Mouse (Mus musculus): ENCODE measurements around the gene Rph3a.

- no peak for TF ChIP-seq CTCF (IDR thresholded peaks at IDR 0.05; ENCODE audit: control insufficient read depth, insufficient read depth, insufficient replicate concordance, low read depth, low read length)
- TF ChIP-seq POLR2A (IDR thresholded peaks at IDR 0.05; ENCODE audit: control insufficient read depth, low read depth, low read length), result no peak
Measured at GRCm38 (mm10) chr5:121017699-121018098, 7.8 kb upstream of the Rph3a start.

Measured in testis, adult 2 months (tissue).